Mouse (Mus musculus): ENCODE results near the gene Lrpprc. TPM values are rescaled to one million over a fixed set of nuclear protein-coding genes. Genes with fewer than 3 reads are reported as not detected.
A peak's percentile ranks its signal among the peaks of the same experiment; 100 is the strongest.

The Lrpprc gene
- 19.3 TPM for polyA plus RNA-seq (2012; fragmentation: generic; extraction: Trizol)
- long read RNA-seq, experiment 1, full-length matches to known transcripts: 5 of 17 reads
- long read RNA-seq, experiment 1, partial matches to known transcripts: 11 of 17 reads
- long read RNA-seq, experiment 1, other reads (novel, unspliced or antisense): 1 of 17 reads
- long read RNA-seq, experiment 2, full-length matches to known transcripts: 425 of 522 reads
- long read RNA-seq, experiment 2, partial matches to known transcripts: 46 of 522 reads
- long read RNA-seq, experiment 2, other reads (novel, unspliced or antisense): 51 of 522 reads

DNA sequence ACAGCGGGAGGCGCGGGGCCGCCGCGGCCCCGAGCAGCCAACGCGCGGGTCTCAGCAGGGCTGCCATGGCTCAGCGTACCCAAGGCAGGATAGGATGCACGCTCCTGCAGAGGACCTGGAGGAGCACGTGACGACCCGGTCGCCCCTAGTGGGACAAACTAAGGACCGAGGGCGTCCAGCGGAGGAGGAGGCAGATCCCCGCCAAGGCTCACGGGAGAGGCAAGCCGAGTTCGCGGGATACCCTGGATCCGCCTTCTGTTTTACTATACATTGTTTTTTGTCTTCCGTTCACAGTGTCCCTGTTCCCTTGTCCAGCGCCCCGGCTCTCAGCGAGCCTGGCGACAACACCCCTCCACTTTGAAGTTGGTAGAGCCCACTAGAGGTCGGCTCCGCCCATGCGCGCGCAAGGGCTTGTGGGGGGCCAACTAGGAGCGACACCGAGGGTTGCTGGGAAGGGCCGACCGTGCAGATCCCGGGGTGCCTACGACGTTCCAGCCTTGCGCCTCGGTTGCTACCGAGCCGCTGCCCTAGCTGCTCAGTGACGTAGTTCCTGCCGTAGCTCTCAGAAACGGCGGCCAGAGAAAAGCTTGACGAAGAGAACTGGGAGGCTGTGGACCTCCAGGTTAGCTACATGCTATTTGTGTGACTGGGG is at the start of gene Lrpprc:
Gene Lrpprc, minus strand, starts transcription at position 343 of the 652 bp plus-strand sequence.
- Histone ChIP-seq H3K79me3 (ENCODE audit: low read depth) (peaks cover 48% of the 10 kb centered on the region), H3K79me2 (ENCODE audit: control insufficient read depth, insufficient read depth) (peaks cover 49% of the 10 kb centered on the region), H3K27me3 (ENCODE audit: control insufficient read depth, insufficient read depth, insufficient read length) (no peaks in the 10 kb centered on the region), H3K36me3 (ENCODE audit: control insufficient read depth, insufficient read depth) (peaks cover 12% of the 10 kb centered on the region), H3K4me3 (ENCODE audit: insufficient read depth, poor library complexity, severe bottlenecking) (peak within 1 kb of the TSS; percentile 99), H3ac (ENCODE audit: control insufficient read depth, insufficient read length, low read depth) (peak within 1 kb of the TSS; percentile 84)
- no peak for TF ChIP-seq CTCF (IDR thresholded peaks at IDR 0.05; ENCODE audit: control insufficient read depth, insufficient read depth, insufficient read length)
- TF ChIP-seq USF1 (IDR thresholded peaks at IDR 0.05; ENCODE audit: low read depth): peak; percentile 95
- peak; percentile 61 for TF ChIP-seq MAX (IDR thresholded peaks at IDR 0.05)

DNA sequence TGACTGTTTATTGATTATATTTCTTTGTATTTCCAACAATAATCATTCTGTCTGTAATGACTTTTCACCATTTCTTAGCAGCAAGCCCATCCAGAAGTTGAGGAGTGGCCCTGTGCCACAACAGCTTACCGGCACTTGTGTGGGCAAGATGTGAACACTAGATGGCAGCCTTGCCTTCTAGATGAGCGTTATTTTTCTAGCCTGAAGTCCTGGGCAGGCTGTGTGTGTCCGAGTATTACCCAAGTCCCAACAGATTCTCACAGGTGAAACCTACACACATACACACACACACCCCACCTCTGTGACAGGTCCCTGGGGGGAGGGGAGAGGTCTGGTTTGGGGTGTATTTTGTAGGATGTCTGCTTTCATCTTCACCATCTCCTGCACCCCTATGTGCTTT is 47.2 kb upstream of the Lrpprc start:
- Histone ChIP-seq H3K79me3 (ENCODE audit: low read depth) (no peaks in the 10 kb centered on the region), H3K27me3 (ENCODE audit: control insufficient read depth, insufficient read depth, insufficient read length) (peaks cover 30% of the 10 kb centered on the region), H3ac (ENCODE audit: control insufficient read depth, insufficient read length, low read depth) (no peak overlapping the region), H3K79me2 (ENCODE audit: control insufficient read depth, insufficient read depth) (no peaks in the 10 kb centered on the region), H3K4me3 (ENCODE audit: insufficient read depth, poor library complexity, severe bottlenecking) (no peak overlapping the region), H3K36me3 (ENCODE audit: control insufficient read depth, insufficient read depth) (no peaks in the 10 kb centered on the region)
- TF ChIP-seq CTCF (IDR thresholded peaks at IDR 0.05; ENCODE audit: control insufficient read depth, insufficient read depth, insufficient read length) (peak; percentile 75), MYOD1 (IDR thresholded peaks at IDR 0.05; ENCODE audit: control insufficient read depth, insufficient read length, low read depth) (no peak), MYOG (IDR thresholded peaks at IDR 0.05; ENCODE audit: control insufficient read depth, extremely low read depth, insufficient read length) (no peak), USF1 (IDR thresholded peaks at IDR 0.05; ENCODE audit: low read depth) (no peak), MAX (IDR thresholded peaks at IDR 0.05) (no peak), FOSL1 (IDR thresholded peaks at IDR 0.05; ENCODE audit: insufficient read depth, low read length, poor library complexity, severe bottlenecking) (no peak)

DNA sequence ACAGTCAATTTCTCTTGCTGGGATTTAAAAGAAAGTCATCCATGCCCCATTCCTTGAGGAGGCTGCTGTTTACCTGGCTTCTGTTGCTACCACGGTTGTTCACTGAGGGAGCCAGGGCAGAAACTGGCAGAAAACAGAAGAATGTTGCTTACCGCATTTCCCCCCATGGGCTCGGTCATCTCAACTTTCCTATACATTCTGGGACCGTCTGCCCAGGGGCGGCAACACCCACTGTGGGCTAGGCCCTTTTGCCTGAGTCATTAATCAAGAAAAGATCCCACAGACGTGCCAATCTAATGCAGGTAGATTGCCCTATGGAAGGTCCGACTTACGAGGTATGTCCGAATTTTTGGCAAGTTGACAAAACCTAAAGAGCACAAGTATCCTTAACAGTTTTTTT is 44.7 kb upstream of the Lrpprc start:
- no peak overlapping the region for H3K4me3 ChIP-seq (ENCODE audit: insufficient read depth, poor library complexity, severe bottlenecking)
- TF ChIP-seq CEBPB (IDR thresholded peaks at IDR 0.05; ENCODE audit: low read depth) (no peak), USF1 (IDR thresholded peaks at IDR 0.05; ENCODE audit: low read depth) (no peak), MYOD1 (IDR thresholded peaks at IDR 0.05; ENCODE audit: control insufficient read depth, insufficient read length, low read depth) (no peak), MAX (IDR thresholded peaks at IDR 0.05) (no peak), MYOG (IDR thresholded peaks at IDR 0.05; ENCODE audit: control insufficient read depth, extremely low read depth, insufficient read length) (no peak), FOSL1 (IDR thresholded peaks at IDR 0.05; ENCODE audit: insufficient read depth, low read length, poor library complexity, severe bottlenecking) (no peak), CTCF (IDR thresholded peaks at IDR 0.05; ENCODE audit: control insufficient read depth, insufficient read depth, insufficient read length) (no peak)
- H3K79me3 ChIP-seq (ENCODE audit: low read depth): no peaks in the 10 kb centered on the region
- peaks cover 37% of the 10 kb centered on the region for H3K27me3 ChIP-seq (ENCODE audit: control insufficient read depth, insufficient read depth, insufficient read length)
- H3K79me2 ChIP-seq (ENCODE audit: control insufficient read depth, insufficient read depth): no peaks in the 10 kb centered on the region
- no peak overlapping the region for H3ac ChIP-seq (ENCODE audit: control insufficient read depth, insufficient read length, low read depth)
- H3K36me3 ChIP-seq (ENCODE audit: control insufficient read depth, insufficient read depth): no peaks in the 10 kb centered on the region

DNA sequence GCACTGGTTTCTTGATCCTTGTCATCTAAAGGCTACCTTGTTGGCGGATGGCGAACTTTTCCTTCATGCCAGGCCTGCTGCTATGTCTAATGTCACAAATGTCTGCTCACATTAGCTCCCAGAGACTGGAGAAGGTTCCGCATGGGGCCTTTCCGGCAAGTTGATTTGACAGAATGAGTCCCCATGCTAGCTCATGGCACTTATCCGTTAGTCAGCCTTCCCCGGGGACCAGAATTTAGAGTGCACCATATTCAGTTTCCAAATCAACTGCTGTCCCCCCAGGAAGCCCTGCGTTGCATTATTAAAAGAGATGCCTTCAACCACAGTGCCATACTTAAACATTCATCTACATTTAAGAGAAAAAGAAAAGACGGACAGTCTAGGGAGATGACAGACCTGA is 41.8 kb upstream of the Lrpprc start:
- Histone ChIP-seq H3ac (ENCODE audit: control insufficient read depth, insufficient read length, low read depth) (no peak overlapping the region), H3K79me3 (ENCODE audit: low read depth) (no peaks in the 10 kb centered on the region), H3K36me3 (ENCODE audit: control insufficient read depth, insufficient read depth) (no peaks in the 10 kb centered on the region), H3K79me2 (ENCODE audit: control insufficient read depth, insufficient read depth) (no peaks in the 10 kb centered on the region), H3K27me3 (ENCODE audit: control insufficient read depth, insufficient read depth, insufficient read length) (peaks cover 44% of the 10 kb centered on the region), H3K4me3 (ENCODE audit: insufficient read depth, poor library complexity, severe bottlenecking) (no peak overlapping the region)
- TF ChIP-seq CTCF (IDR thresholded peaks at IDR 0.05; ENCODE audit: control insufficient read depth, insufficient read depth, insufficient read length) (no peak), CEBPB (IDR thresholded peaks at IDR 0.05; ENCODE audit: low read depth) (no peak), MYOG (IDR thresholded peaks at IDR 0.05; ENCODE audit: control insufficient read depth, extremely low read depth, insufficient read length) (no peak), USF1 (IDR thresholded peaks at IDR 0.05; ENCODE audit: low read depth) (no peak), FOSL1 (IDR thresholded peaks at IDR 0.05; ENCODE audit: insufficient read depth, low read length, poor library complexity, severe bottlenecking) (no peak), MYOD1 (IDR thresholded peaks at IDR 0.05; ENCODE audit: control insufficient read depth, insufficient read length, low read depth) (no peak), MAX (IDR thresholded peaks at IDR 0.05) (no peak)

DNA sequence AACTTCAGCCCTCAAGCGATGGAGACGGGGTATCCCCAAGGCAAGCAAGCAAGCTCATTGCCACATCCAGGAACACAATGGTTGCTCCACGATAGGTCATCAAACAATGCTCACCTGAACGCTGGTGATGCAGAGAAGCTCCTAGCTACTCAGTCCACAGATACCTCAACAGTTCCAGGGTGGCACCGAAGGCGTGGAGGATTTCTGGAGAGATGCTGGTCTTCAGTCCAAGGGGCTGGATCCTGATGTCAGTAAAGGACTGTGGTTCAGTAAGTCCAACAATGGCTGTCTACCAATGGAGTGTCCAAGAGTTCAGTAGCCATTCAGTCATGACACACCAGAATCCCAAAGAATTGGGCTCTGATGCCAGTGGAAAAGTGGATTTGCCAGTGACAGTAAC is 37.7 kb upstream of the Lrpprc start:
- Histone ChIP-seq H3K27me3 (ENCODE audit: control insufficient read depth, insufficient read depth, insufficient read length) (peaks cover 29% of the 10 kb centered on the region), H3K4me3 (ENCODE audit: insufficient read depth, poor library complexity, severe bottlenecking) (no peak overlapping the region), H3K79me3 (ENCODE audit: low read depth) (no peaks in the 10 kb centered on the region), H3K36me3 (ENCODE audit: control insufficient read depth, insufficient read depth) (no peaks in the 10 kb centered on the region), H3ac (ENCODE audit: control insufficient read depth, insufficient read length, low read depth) (no peak overlapping the region), H3K79me2 (ENCODE audit: control insufficient read depth, insufficient read depth) (no peaks in the 10 kb centered on the region)
- TF ChIP-seq CTCF (IDR thresholded peaks at IDR 0.05; ENCODE audit: control insufficient read depth, insufficient read depth, insufficient read length): no peak
- no peak for TF ChIP-seq MAX (IDR thresholded peaks at IDR 0.05)
- TF ChIP-seq USF1 (IDR thresholded peaks at IDR 0.05; ENCODE audit: low read depth): no peak
- no peak for TF ChIP-seq FOSL1 (IDR thresholded peaks at IDR 0.05; ENCODE audit: insufficient read depth, low read length, poor library complexity, severe bottlenecking)

DNA sequence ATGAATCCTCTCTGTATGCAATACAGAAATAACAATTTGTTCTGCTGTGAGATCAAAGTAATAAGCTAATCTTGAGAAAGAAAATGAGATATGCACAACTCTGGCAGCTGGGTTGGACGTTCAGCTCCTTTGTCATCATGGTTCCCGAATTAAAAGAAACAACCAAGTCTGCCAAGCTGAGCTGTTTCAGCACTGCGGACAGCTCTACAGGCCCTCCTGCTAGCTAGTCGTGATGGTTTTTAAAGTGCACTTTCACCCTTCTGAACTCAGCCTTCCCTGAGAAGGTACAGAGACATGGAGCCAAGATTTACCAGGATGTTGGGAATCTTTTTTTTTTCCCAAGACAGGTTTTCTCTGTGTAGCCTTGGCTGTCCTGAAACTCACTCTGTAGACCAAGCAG is 30.0 kb upstream of the Lrpprc start:
- Histone ChIP-seq H3K79me2 (ENCODE audit: control insufficient read depth, insufficient read depth) (no peaks in the 10 kb centered on the region), H3K36me3 (ENCODE audit: control insufficient read depth, insufficient read depth) (no peaks in the 10 kb centered on the region), H3K79me3 (ENCODE audit: low read depth) (no peaks in the 10 kb centered on the region), H3K4me3 (ENCODE audit: insufficient read depth, poor library complexity, severe bottlenecking) (no peak overlapping the region), H3ac (ENCODE audit: control insufficient read depth, insufficient read length, low read depth) (no peak overlapping the region), H3K27me3 (ENCODE audit: control insufficient read depth, insufficient read depth, insufficient read length) (no peaks in the 10 kb centered on the region)
- TF ChIP-seq MYOG (IDR thresholded peaks at IDR 0.05; ENCODE audit: control insufficient read depth, extremely low read depth, insufficient read length): no peak

Data from C2C12 (cell line).